Mouse (Mus musculus): ENCODE results near the gene Slc38a8. TPM values are rescaled to one million over a fixed set of nuclear protein-coding genes. Genes with fewer than 3 reads are reported as not detected.

Gene Slc38a8
- total RNA-seq, 1 experiment from 2014 or later, result not detected

- no peak for ATAC-seq (ENCODE audit: extremely low read depth, insufficient number of reproducible peaks, low FRiP score, poor library complexity, severe bottlenecking)
Observed at GRCm38 (mm10) chr8:119499836-119500235, 1.7 kb downstream of the Slc38a8 start.

- ATAC-seq (ENCODE audit: extremely low read depth, insufficient number of reproducible peaks, low FRiP score, poor library complexity, severe bottlenecking), result peak; percentile 57
Observed at GRCm38 (mm10) chr8:119496848-119497247, 4.7 kb downstream of the Slc38a8 start.

- ATAC-seq (ENCODE audit: extremely low read depth, insufficient number of reproducible peaks, low FRiP score, poor library complexity, severe bottlenecking), result no peak
Observed at GRCm38 (mm10) chr8:119487093-119487492, 14.4 kb downstream of the Slc38a8 start.

- ATAC-seq (ENCODE audit: extremely low read depth, insufficient number of reproducible peaks, low FRiP score, poor library complexity, severe bottlenecking), result no peak
Observed at GRCm38 (mm10) chr8:119484145-119484896, 17.2 kb downstream of the Slc38a8 start.

GRCm38 (mm10) chr8:119478684-119479083 lies 22.8 kb downstream of the Slc38a8 start:
- no peak for ATAC-seq (ENCODE audit: extremely low read depth, insufficient number of reproducible peaks, low FRiP score, poor library complexity, severe bottlenecking)

GRCm38 (mm10) chr8:119468091-119468490 lies 33.4 kb downstream of the Slc38a8 start:
- ATAC-seq (ENCODE audit: extremely low read depth, insufficient number of reproducible peaks, low FRiP score, poor library complexity, severe bottlenecking), result no peak

- no peak for ATAC-seq (ENCODE audit: extremely low read depth, insufficient number of reproducible peaks, low FRiP score, poor library complexity, severe bottlenecking)
Observed at GRCm38 (mm10) chr8:119466794-119467193, 34.7 kb downstream of the Slc38a8 start.

GRCm38 (mm10) chr8:119466105-119466504 lies 35.4 kb downstream of the Slc38a8 start:
- ATAC-seq (ENCODE audit: extremely low read depth, insufficient number of reproducible peaks, low FRiP score, poor library complexity, severe bottlenecking), result no peak

GRCm38 (mm10) chr8:119463709-119464108 lies 37.8 kb downstream of the Slc38a8 start:
- ATAC-seq (ENCODE audit: extremely low read depth, insufficient number of reproducible peaks, low FRiP score, poor library complexity, severe bottlenecking), result no peak

- no peak for ATAC-seq (ENCODE audit: extremely low read depth, insufficient number of reproducible peaks, low FRiP score, poor library complexity, severe bottlenecking)
Observed at GRCm38 (mm10) chr8:119461356-119461755, 40.1 kb downstream of the Slc38a8 start.

GRCm38 (mm10) chr8:119459724-119460123 lies 41.8 kb downstream of the Slc38a8 start:
- ATAC-seq (ENCODE audit: extremely low read depth, insufficient number of reproducible peaks, low FRiP score, poor library complexity, severe bottlenecking), result no peak

GRCm38 (mm10) chr8:119456045-119456444 lies 45.5 kb downstream of the Slc38a8 start:
- ATAC-seq (ENCODE audit: extremely low read depth, insufficient number of reproducible peaks, low FRiP score, poor library complexity, severe bottlenecking), result no peak

GRCm38 (mm10) chr8:119452919-119453318 lies 48.6 kb downstream of the Slc38a8 start:
- no peak for ATAC-seq (ENCODE audit: extremely low read depth, insufficient number of reproducible peaks, low FRiP score, poor library complexity, severe bottlenecking)

- no peak for ATAC-seq (ENCODE audit: extremely low read depth, insufficient number of reproducible peaks, low FRiP score, poor library complexity, severe bottlenecking)
Observed at GRCm38 (mm10) chr8:119451131-119451530, 50.4 kb downstream of the Slc38a8 start.

- no peak for ATAC-seq (ENCODE audit: extremely low read depth, insufficient number of reproducible peaks, low FRiP score, poor library complexity, severe bottlenecking)
Observed at GRCm38 (mm10) chr8:119449627-119450026, 51.9 kb downstream of the Slc38a8 start.

- ATAC-seq (ENCODE audit: extremely low read depth, insufficient number of reproducible peaks, low FRiP score, poor library complexity, severe bottlenecking), result no peak
Observed at GRCm38 (mm10) chr8:119447781-119448170, 53.7 kb downstream of the Slc38a8 start.

GRCm38 (mm10) chr8:119446990-119447780 lies 54.3 kb downstream of the Slc38a8 start:
- no peak for ATAC-seq (ENCODE audit: extremely low read depth, insufficient number of reproducible peaks, low FRiP score, poor library complexity, severe bottlenecking)

- peak; percentile 23; the same call in 1 of the 2 replicates for ATAC-seq (ENCODE audit: extremely low read depth, insufficient number of reproducible peaks, low FRiP score, poor library complexity, severe bottlenecking)
Observed at GRCm38 (mm10) chr8:119446211-119446989, 55.1 kb downstream of the Slc38a8 start, which contains the start of gene Necab2. Gene Necab2 (plus strand): TSS chr8:119446719.

- ATAC-seq (ENCODE audit: extremely low read depth, insufficient number of reproducible peaks, low FRiP score, poor library complexity, severe bottlenecking), result no peak
Observed at GRCm38 (mm10) chr8:119442970-119443369, 58.5 kb downstream of the Slc38a8 start.

Measured in neutrophil, adult 5-6 weeks (primary cell).